Mouse (Mus musculus) adrenal gland, postnatal 36 days (tissue): ENCODE measurements around the gene Gm20388. TPM values are rescaled to one million over a fixed set of nuclear protein-coding genes. Genes with fewer than 3 reads are reported as not detected.
A peak's percentile ranks its signal among the peaks of the same experiment; 100 is the strongest.

Source experiments
- DNase-seq, 2 experiments: peaks; one replicate each; pipeline ENCODE4 v3.0.0; 2021; ENCODE audit warnings: mixed read lengths in 1 of 2
- total RNA-seq, 2 experiments: library from RNA; stranded (reverse); gene quantifications; 2 replicates each; pipeline ENCODE4 v1.2.3; 2021

The Gm20388 gene
- total RNA-seq, 2 experiments from 2014 or later = 2.4 to 7.4 TPM

DNA sequence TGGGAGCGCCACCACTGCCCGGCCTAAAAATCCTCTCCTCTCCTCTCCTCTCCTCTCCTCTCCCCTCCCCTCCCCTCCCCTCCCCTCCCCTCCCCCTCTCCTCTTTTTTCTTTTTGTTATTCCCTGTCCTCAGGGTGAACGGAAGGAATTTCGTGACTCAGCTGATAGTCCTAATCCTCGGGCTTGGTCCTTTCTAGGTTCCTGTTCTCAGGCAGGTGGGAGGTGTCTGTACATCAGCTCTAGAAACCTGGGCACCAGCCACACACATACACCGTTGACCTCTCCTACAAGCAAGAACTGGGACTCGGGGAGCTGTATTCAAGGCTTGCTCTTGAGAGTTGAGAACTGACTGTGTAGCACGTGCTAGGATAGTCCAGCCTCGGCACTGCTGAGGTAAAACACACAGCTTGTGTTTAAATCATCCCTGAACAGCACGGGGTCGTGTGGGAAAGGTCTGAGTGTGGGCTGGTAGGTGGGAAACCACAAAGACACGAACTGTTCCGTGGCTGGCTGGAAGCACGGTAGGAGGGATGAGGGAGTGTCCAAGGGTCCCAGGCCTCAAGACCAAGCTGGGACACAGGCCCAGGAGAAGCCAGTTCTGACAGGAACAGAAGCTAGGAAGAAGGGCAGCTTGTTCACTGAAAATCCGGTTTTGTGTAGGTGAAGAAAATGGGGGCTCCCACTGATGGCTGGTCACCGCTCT is 620.5 kb downstream of the Gm20388 start:
- no peak for DNase-seq

DNA sequence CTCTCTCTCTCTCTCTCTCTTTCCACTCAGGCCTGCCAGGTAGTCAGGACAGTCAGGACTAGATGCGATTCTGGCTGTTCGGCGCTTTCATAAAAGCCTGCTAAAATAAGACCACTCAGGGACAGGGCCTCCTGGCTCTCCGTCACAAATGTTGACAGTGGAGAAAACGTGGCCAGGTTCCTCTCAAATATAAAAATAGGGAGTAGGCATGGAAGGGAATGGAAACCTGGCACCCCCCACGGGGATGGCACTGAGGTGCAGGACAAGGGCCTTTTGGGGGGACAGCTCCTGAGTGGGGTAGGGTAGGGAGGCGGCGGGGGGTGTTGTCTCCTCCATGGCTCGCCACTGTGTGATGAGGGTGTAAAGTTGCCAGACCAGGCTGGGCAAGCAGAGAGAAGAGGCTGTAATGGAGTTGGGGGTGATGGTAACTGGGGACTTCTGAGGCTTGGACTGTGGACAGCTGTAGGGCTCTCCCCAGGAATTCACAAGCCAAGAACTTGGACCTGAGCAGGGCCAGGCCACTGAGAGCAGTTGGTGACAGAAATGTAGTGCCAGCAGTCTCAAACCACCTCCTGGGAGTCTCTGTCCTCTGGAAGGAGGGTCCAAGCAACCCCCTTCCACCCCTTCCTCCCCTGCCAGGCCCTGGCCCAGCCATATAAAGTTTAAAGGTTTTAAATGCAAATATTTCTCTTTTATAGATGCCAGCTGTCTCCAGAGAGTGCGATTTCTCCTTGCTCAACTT is 621.3 kb downstream of the Gm20388 start:
- no peak for DNase-seq

DNA sequence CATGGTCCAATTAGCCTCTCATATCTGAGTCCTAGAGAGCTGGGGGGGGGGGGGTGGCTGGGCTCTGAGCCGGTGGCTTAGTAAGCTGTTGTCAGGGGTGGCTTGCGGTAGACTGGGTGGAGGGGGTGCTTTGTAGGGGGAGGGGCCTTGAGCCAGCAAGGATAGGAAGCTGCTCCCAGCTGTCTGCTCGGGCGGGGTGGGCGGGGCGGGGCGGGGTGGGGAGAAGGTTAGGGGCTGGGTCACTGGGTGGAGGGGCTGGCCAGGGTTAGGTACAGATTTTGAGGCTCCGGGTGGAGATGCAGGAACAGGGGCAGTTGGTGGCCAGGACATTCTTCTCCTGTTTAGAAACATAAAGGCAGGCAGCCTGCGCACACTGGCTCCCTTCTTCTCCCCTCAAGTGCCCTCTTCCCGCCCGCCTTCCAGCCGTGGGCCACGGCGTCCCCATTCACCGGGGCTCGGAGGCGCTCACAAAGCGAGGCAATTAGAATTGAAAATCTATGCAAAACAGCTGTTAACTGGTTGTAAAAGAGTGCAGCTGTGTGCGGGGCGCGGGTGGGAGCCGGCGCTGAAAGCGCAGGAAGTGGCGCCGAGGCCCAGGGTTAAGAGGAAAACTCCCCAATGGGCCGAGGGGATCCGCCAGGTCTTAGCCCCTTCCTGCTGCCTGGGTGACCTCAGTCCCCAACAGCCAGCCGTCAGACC is 622.0 kb downstream of the Gm20388 start:
- DNase-seq = no peak

DNA sequence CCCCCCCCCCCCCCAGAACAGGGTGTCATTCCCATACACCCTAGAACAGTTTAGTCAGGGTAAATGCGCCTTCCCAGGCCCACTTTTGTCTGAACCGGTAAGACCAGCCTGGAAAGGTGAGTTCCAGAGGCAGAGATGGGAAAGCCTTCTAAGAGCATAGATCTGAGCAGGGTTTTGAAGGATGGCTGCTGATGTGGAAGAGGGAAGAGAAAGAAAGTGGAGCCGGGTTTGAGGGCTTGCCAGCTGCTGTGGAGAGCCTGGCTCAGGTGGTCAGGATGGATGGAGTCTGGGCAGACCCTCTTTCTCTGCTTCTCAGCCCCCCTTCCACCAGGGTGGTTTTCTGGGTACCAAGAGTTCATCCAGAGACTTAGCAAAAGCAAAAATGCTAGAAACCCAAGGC is 622.7 kb downstream of the Gm20388 start:
- DNase-seq = no peak

DNA sequence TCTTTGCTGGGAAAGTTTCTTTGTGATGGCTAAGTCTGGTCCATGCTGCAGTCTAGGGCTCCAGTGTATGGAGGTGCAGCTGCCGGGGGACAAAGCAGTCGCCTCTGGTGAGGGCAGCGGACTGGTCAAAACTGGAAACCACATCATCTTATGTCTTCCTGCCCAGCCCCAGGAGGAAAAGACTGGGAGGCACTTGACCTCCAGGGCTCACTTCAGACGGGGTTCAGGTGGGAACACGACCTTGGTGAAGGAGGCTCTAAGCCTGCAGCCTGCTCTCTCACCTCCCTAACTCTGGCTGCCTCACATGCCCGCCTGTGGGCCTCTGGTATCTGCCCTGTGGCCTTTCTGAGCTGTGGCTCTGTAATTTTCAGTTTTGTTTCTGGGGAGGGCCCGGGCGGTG is 623.4 kb downstream of the Gm20388 start:
- no peak for DNase-seq

DNA sequence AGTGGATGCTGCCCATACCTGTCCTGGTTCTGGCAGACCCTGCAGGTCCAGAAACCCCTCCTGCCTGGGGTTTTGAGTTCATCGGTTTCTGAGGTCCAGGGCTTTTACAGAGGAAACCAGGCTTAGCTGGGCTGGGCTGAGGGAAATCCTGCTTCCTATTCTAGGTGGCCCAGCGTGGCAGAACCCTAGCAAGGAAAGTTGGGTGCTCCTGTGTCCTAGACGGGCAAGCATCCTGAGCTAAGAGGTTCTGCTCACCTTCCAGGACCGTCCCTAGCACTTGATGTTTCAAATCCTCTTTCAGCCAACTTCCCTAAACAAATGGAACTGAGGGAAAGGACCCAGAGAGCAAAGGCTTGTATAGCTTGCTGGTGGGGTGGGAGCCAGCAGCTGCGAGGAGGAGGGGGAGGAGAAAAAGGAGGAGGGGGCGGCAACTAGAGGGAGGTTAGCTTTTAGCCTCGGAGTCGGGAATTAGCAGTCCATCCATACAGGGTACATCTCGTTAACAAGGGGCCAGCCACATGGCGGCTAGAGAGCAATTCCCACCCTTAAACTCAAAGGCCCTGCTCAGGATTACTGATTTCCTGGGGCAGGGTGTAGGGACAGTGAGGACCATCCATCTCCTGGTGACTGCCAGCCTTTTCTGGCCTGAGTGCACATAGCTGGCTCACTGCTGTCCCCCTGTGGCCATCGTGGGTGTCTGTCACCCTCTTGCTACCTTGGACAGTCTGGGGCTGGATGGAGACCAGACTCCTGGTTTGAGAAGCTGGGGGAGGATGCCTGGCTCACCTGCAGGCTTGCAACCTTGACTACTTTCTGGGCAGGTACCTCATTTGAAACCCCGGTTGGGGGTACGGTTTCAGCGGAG is 624.1 kb downstream of the Gm20388 start:
- DNase-seq = peak; percentile 91

DNA sequence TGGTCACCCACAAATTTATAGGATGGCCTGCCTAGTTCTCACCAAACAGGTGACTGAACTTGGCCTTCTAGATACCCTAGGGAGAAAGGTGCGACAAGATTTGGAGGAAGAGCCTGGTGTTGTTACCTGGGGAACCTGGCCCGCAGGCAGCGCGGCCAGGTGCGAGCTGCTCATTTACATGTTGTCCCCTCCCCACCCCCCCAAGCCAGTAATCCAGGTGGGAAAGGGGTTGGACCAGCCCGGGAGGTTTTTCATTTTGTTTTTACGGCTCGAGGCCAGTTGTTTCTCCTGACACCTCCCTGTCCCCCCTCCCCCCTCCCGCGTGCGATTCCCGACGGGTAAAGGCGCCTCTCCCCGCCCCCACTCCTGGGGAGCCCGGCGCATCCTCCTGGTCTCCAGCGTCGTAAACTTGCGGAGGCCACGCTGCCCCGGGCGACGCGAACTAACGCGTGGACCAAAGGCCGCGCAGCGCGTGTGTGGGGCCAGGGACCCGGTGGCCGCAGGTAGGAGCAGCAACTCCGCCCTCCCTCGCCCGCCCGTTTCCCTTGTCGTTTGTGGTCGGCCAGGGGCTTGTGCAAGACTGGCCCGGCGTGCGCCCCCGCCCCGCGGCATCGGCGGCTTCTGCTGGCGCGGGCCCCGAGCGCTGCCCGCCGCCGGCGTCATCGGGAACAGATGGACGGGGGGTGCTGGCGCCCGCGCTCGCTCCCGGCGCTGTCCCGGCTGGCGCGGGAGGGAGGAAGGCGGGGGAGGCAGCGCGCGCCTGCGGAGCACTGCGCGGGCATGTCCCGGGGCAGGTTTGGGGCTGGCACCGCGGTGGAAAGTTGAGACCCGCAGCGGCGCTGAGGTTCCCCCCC is 625.0 kb downstream of the Gm20388 start:
- DNase-seq = peak; percentile 80 to 81

DNA sequence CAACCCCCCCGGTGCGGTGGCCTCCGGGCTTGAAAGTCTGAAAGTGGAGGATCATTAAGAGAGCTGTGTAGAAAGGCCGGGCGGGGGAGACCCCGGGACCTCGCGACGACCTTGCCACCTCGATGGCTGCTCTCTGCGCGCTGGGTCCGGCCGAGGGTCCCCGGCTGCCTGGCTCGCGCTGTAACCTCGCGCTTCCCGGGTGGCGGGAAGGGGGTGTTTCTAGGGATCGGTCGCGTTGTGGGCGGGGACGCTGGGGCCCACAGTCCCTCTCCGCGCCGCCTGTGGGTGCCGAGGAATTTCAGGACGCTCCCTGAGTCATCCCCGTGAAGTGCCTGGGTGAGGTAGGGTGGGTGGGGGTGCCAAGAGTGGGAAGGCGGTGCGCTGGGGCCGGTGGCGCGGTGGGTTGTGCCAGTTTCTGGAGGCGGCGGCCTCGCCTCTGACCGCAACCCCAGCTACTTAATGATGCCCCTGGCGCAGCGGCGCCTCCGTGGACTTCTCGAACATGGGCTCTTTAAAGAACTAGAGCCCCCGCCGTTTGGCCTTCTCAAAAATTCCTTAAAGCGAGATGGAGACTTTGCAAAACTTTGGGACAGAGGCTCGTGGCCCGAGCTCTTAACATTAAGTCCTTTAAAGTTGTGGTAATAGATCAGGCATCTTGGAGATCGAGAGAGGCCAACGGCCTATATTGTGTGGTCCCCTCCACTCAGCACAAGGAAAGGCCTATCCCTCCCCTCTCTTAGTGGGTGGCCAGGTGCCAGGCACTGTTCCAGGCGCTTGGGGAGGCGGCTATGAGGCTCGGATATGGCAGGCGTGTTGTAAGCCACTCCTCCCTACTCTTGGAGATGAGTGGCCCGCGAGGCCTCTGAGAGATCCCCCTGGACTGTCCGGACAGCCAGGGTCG is 625.9 kb downstream of the Gm20388 start:
- DNase-seq = peak; percentile 40 to 48

DNA sequence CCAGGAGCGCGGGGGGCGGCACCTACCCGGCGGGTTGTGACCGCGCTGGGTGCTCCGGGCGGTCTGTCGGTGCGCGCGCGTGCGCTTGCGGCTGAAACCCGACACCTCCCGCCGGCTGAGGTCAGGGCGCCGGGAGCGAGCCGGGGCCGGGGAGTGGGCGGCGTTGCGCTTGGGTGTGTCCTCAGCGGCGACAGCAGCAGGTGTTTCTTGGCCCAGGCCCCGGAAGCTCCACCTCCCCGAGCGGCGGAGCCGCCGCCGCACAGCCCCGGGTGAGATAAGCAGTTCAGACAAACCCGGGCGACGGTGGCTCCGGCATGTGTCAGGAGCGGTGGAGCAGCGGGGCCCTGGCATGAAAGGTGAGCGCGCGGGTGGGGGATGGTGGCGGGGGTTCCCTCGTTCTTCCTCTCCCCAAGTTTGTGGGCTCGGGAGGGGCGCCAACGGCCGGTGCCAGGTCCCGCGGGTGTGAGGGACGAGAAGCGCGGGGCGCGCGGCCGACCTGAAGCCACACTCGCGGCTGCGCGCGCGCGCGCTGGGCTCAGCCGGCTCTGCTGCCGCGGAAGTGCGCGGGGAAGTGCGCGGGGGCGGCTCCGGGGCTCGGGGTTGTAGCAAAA is 626.7 kb downstream of the Gm20388 start:
- peak; percentile 86 to 89 for DNase-seq

DNA sequence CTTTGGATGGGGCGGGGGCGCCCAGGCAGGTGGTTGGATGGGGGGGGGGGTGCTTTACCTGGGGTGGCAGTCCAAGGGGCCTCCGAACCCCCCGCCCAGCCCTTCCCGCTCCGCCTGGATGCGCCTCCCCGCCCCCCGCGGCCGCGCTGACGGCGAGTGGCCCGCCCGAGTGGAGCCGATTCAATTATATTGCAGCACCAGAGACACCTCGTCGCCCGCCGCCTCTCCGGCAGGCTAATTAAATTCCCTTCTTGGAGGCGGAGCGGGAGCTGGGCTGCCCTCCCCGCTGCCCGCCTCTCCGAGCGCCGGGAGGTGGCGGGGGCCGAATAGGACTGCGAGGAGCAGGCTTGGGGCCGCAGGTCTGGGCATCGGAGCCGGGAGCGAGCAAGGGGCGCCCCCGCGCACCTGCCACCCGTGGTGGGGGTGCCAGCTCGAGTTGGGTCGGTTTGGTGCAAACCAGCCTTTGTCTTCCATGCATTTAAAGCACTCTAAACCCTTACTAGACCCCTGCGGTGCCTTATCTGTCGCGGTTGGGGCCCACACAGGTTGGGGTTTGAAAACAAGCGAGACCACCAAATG is 627.3 kb downstream of the Gm20388 start:
- DNase-seq = peak; percentile 57 to 71

DNA sequence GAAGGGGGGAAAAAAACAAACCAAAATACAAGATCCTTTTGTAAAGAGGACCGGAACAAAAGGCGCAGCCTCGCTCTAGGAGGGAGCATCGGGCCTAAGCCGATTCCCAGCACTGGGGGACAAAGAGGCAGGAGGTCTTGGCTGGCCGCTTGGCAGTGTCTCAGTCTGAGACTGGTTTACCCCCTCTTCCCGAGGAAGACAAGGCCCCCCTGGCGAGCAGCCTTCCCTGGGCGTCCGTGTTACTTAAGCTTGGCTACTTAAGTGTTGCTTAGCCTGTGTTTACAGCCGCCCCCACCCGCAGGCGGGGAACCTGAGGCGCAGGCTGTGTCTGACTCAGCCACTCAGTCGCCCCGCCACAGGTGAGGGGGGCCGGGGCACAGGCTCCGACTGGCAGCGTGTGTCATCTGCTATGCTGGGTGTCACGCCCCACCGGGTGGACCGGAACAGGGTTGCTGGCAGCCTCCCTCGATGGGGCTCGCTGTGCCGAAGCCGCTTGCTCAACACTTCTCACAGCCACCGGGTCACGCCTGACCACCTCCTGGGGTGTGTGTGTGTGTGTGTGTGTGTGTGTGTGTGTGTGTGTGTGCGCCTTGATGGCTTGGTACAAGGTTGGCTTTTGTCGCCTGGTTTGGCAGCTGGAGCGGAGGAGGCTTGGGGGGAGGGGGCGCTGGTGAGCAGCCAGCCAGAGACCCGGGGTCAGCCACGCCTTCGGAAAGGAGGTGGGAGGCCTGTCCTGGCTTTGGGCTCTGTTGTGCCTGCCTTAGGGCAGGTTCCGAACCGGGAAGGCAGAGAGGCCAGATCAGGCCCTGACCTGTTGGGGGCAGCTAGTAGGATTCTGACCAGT is 628.0 kb downstream of the Gm20388 start:
- peak; percentile 69 to 79 for DNase-seq

DNA sequence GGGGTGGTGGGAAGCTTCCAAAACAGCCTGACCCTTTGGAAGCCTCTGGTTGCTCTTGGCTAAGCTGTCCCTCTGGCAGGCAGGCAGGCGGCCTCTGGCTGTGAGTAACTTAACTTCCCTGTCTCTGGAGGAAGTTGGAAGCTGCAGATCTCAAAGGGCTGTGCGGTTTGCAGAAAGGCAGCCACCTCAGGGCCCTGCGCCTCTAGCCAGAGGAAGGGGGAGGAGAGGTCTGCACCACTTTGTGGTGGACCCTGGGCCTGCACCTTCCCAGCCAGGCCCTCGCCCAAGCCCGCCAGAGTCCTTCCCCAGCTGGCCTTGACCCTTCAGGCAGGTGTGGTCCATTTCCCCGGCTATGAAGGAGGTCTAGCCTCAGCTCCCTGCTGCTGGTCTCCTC is 628.7 kb downstream of the Gm20388 start:
- DNase-seq = peak in 1 of 2 experiments; percentile 50

DNA sequence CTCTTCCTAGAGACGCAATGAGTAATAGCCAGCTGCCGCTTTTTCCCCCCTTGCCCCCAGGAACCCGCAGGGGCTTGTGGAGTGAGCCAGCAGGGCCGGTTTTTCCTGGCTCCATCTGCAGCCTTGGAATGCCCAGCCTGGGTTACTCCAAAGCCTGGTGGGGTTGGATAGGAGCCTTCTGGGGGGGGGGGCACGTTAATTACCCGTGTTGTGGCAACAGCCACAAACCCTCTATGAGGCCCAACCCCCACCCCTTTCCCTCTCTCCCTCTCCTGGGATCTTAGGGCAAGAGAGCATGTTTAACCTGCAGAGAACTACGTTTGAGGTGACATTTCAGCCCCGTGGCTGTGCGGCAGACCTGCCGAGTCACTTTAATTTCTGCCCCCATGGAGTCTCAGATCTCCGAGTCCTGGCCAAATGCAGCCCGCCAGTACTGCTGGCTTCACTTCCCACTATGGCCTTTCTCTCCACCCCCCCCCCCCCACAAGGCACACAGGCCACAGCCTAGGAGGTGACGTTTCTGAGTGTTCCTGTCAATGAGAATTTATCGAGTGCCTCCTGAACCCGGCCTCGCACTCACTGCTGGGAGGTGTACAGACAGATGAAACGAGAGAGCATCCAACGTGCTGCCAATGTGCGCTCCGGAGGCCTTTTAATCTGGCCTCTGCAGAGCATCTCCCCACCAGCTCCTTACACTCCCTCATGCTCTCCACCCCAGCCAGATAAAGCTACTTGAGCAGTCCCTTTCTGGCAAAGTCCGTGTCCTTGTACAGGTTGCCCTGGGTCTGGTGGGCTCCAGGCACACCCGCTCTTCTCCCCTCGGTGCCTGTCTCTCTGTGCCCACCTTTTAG is 629.4 kb downstream of the Gm20388 start:
- no peak for DNase-seq

DNA sequence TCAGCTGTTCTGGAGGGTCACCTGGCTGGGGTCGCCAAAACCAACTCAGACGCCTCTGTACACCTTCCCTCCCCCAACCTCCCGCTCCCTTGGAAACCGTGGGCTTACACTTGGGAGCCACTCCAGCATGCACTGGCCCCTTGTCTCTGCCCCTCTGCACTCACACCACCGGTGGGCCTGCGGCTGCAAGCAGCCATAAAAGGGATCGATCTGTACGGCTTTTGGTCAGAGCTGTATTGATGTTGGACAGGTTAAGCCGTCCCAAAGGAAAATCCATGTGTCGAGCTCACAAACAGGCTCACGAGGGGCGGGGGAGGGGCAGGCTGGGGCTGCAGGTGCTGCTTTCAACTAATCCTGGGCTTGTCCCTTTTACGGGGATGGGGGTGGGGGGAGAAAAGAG is 632.4 kb downstream of the Gm20388 start:
- DNase-seq = no peak

DNA sequence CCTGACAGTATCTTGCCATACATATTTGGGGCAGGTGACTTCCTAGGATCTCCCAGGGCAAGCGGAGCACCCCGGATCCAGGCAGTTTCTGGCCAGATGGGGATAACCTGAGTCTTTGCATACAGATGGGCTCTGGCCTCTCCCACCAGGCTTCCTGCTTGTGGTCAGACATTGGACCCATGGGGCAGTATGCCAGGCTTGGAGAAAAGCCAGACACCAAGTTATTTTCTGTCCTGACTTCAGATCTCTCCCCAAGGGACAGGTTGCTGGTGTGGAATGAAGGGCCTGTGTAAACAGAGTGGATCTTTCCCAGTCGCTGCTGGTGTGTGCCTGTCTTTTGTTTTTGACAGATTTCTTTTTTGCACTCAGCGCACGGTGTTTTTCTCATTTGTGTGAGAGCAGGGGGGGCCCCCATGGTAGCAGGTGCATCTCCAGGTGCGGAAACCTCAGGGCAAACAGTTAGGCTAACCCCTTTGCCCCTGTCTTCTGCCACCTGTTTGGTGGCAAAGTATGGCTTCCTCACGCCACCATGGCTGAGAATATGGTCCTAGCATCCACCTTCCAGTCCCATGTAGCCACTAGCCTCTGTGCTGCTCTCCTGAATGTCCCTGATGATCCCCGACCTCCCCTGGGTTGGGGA is 632.9 kb downstream of the Gm20388 start:
- peak; percentile 56 to 77 for DNase-seq

DNA sequence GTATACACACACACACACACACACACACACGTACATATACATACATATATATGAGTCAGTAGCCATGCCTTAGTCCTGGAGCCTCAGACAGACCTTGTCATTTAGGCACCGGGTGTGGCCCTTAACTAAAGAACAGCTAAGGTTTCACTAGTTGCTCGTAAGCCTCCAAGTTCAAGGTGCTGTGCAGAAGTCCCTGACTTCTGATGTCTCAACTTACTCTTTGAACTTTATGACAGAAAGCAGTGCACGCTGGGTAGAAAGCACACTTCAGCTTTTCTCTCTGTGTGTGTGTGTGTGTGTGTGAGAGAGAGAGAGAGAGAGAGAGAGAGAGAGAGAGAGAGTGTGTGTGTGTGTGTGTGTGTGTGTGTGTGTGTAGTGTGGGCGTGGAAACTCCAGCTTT is 633.5 kb downstream of the Gm20388 start:
- DNase-seq = no peak

DNA sequence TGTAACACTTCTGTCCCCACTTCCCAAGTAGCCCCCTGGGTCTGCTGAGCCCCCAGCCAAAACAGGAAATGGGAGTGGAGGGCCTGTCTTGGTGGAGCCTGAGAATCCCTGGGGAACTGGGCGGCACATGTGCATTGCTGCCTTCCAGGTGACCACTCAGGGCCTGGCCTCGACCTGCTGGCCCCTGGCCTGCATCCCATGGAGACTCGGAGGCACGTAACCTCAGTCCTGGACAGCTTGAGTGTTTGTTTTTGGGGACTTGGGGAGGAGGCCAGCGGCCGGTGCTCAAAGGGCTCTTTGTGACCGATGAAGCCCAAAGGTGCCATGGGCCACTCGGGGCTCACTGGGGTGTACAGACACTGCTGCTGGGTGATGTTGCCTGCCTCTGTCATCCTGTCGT is 636.9 kb downstream of the Gm20388 start:
- peak in 1 of 2 experiments; percentile 35 for DNase-seq
